Mouse (Mus musculus) frontal cortex, adult 2 months (tissue): ENCODE measurements at regions not wholly inside any gene's neighbourhood (a gene's known extent, or its start where the extent isn't known, plus 50 kb on each side); places are given as distances from the start of the nearest gene placed in this dataset.
"Not testable (repeated sequence)": the region's sequence is repeated elsewhere in the genome, so short reads cannot be mapped to it uniquely, and the experiment has no call there.

Experiments used
- DNase-seq, 2 experiments: peaks; one replicate each; pipeline ENCODE4 v3.0.0; 2022; ENCODE audit warnings: low spot score in 1 of 2; ENCODE audit errors: extremely low spot score in 1 of 2

- not testable (repeated sequence) for DNase-seq
Measured at GRCm38 (mm10) chrX:14792261-14792660, 581.3 kb downstream of the H2al1n start.

- no peak for DNase-seq
Measured at GRCm38 (mm10) chrX:14835862-14836261, 624.9 kb downstream of the H2al1n start.

GRCm38 (mm10) chrX:14839740-14840419, 628.9 kb downstream of the H2al1n start:
- no peak for DNase-seq

- DNase-seq = no peak
Measured at GRCm38 (mm10) chrX:14840420-14840757, 629.4 kb downstream of the H2al1n start.

- DNase-seq = peak in 1 of 2 experiments; percentile 36
Measured at GRCm38 (mm10) chrX:14845353-14845752, 634.4 kb downstream of the H2al1n start.

- DNase-seq = peak; percentile 1 to 13
Measured at GRCm38 (mm10) chrX:14884612-14885011, 673.7 kb downstream of the H2al1n start.
